Mouse (Mus musculus) brown adipose tissue, adult 24 weeks (tissue): Measurements from ENCODE around the gene Akap13. TPM values are rescaled to one million over a fixed set of nuclear protein-coding genes. Genes with fewer than 3 reads are reported as not detected.
A peak's percentile ranks its signal among the peaks of the same experiment; 100 is the strongest.

ENCODE experiments used
- H3K27ac ChIP-seq: fragments of 200-500 bp; replicated peaks from 2 replicates; pipeline ENCODE4 v1.5.1; 2012; ENCODE audit warnings: low read depth, mild to moderate bottlenecking, low read length
- H3K4me1 ChIP-seq: fragments of 200-500 bp; 2 replicates; pipeline ENCODE4 v1.6.1; 2012; ENCODE audit warnings: low read length, mixed read lengths; ENCODE audit not compliant: control insufficient read depth, insufficient read depth, insufficient read length
- H3K4me3 ChIP-seq: fragments of 200-500 bp; 2 replicates; pipeline ENCODE4 v1.5.1; 2012; ENCODE audit warnings: low read depth, mild to moderate bottlenecking, low read length, moderate library complexity; ENCODE audit not compliant: insufficient read depth
- polyA plus RNA-seq: library from polyadenylated mRNA; stranded (reverse); fragments of >200 nt; gene quantifications from 2 replicates; pipeline ENCODE4 v1.2.4, GENCODE M21; 2012; ENCODE audit not compliant: missing spikeins, insufficient read depth, insufficient read length

Akap13 gene
- polyA plus RNA-seq, 1 experiment: 24.8 TPM

- peak overlapping the region; percentile 76 for H3K27ac ChIP-seq
Observed at GRCm38 (mm10) chr7:75793654-75794335, 338.5 kb downstream of the Akap13 start.

GRCm38 (mm10) chr7:75795106-75795505 is 339.8 kb downstream of the Akap13 start:
- H3K4me1 ChIP-seq: peaks cover 13% of the 10 kb centered on the region
- H3K4me3 ChIP-seq: no peak overlapping the region
- H3K27ac ChIP-seq: peak overlapping the region; percentile 46

More at GRCm38 (mm10) chr7:75793654-75794335, 338.5 kb downstream of the Akap13 start:
- no peak overlapping the region for H3K4me3 ChIP-seq
- H3K4me1 ChIP-seq: peaks cover 13% of the 10 kb centered on the region

GRCm38 (mm10) chr7:75796474-75796873 is 341.1 kb downstream of the Akap13 start:
- peaks cover 10% of the 10 kb centered on the region; the same call in 1 of the 2 replicates for H3K4me1 ChIP-seq
- peak overlapping the region; percentile 60 for H3K27ac ChIP-seq
- H3K4me3 ChIP-seq: no peak overlapping the region

DNA sequence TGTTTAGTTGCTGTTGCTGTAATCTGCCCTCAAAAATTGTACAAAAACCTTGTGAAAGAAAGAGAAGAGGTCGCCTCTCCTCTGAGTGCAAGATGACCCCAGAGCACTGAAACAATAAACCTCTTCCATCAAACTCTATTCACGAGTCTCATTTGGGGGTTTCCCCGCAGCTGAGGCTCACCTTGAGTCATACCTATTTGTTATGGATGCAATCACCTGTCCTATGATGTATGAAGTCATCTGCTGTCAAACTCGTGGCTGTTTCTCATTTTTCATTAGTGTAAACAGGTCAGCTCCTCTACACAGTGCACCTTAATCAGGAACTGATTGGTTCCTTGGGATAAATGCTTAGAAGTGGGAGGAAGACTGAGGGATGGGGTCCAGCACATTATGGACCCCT is 345.2 kb downstream of the Akap13 start:
- H3K27ac ChIP-seq: no peak overlapping the region
- peaks cover 2% of the 10 kb centered on the region; the same call in 1 of the 2 replicates for H3K4me1 ChIP-seq
- H3K4me3 ChIP-seq: no peak overlapping the region

DNA sequence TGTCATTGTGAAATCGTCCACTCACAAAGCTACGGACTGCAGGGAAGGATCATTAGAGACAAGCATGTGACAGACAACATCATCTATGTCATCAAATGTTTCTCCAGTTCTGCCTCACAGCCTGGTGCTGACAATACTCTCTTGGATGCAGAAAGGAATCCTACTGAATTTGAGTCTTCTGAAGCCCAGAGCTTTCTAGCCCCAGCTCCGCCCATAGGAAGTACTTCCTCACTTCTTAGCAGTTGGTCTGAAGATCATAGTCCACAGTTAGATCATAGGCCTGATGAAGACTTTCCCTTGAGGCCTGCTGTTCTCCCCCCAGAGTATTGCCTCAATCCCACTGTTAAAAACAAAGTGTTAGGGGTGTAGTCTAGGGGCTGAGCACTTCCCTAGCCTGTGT is 345.7 kb downstream of the Akap13 start:
- no peak overlapping the region for H3K4me3 ChIP-seq
- H3K27ac ChIP-seq: no peak overlapping the region
- H3K4me1 ChIP-seq: peaks cover 3% of the 10 kb centered on the region; the same call in 1 of the 2 replicates

- H3K27ac ChIP-seq: no peak overlapping the region
- H3K4me1 ChIP-seq: peaks cover 8% of the 10 kb centered on the region
- no peak overlapping the region for H3K4me3 ChIP-seq
Observed at GRCm38 (mm10) chr7:75801621-75802358, 346.5 kb downstream of the Akap13 start.

- H3K4me3 ChIP-seq: no peak overlapping the region
- no peak overlapping the region for H3K27ac ChIP-seq
- H3K4me1 ChIP-seq: peaks cover 11% of the 10 kb centered on the region
Observed at GRCm38 (mm10) chr7:75802887-75803286, 347.6 kb downstream of the Akap13 start.

Other genes with a start within 250 kb of the Akap13 start
- 0.25 TPM in 1 of 2 replicates, not detected in the other for gene Sv2b, start 146.3 kb upstream of the Akap13 start, polyA plus RNA-seq